Mouse (Mus musculus) thymus, adult 2 months (tissue): ENCODE results near the gene Rrm1.

Experiments
- CTCF ChIP-seq: fragments of 200-500 bp; IDR thresholded peaks from 2 replicates; pipeline ENCODE4 v1.5.1; 2012; ENCODE audit warnings: mild to moderate bottlenecking, control low read depth, low read length, moderate library complexity, borderline replicate concordance; ENCODE audit not compliant: control insufficient read depth, poor library complexity, insufficient read depth; ENCODE audit errors: extremely low read depth
- POLR2A ChIP-seq: fragments of 200-500 bp; IDR thresholded peaks from 2 replicates; pipeline ENCODE4 v1.6.1; 2012; ENCODE audit warnings: mild to moderate bottlenecking, low read length, control low read depth, moderate library complexity; ENCODE audit not compliant: control insufficient read depth, poor library complexity, insufficient read depth; ENCODE audit errors: extremely low read depth

- TF ChIP-seq CTCF (no peak), POLR2A (no peak)
Measured at GRCm38 (mm10) chr7:102517051-102517335, 75.5 kb downstream of the Rrm1 start.
